Mouse (Mus musculus): ENCODE results near the gene Nfib.

GRCm38 (mm10) chr4:82372217-82372616 lies 333.3 kb downstream of the Nfib start:
- no peak for TF ChIP-seq CTCF (IDR thresholded peaks at IDR 0.05)
- TF ChIP-seq EP300 (IDR thresholded peaks at IDR 0.05), result no peak

All from lung, postnatal 0 days (tissue).